Mouse (Mus musculus) 416B (cell line): ENCODE data around the gene Hist1h2bh.
"Not testable (repeated sequence)": the region's sequence is repeated elsewhere in the genome, so short reads cannot be mapped to it uniquely, and the experiment has no call there.

ENCODE experiments used
- DNase-seq: peaks from one replicate; pipeline ENCODE4 v3.0.0; 2011; ENCODE audit warnings: low read depth

Hist1h2bh gene

DNA sequence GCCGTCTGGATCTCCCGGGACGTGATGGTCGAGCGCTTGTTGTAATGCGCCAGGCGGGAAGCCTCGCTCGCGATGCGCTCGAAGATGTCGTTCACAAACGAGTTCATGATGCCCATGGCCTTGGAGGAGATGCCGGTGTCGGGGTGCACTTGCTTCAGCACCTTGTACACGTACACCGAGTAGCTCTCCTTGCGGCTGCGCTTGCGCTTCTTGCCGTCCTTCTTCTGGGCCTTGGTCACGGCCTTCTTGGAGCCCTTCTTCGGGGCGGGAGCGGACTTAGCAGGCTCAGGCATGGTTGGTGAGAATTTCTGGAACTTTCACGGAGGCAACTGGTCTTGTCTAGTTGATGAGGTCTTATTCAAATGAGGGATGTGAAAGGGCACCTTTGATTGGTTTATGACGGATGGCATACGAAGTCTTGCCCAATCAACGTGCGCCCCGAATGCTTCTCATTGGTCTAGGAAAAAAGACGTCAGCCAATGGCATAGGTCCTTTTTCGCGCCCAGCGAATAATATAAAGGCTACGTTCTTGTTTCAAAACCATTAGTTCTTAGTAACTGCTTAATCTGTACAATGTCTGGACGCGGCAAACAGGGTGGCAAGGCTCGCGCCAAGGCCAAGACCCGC, 30.8 kb upstream of the Hist1h2bh start, which contains the start of the genes Hist1h2bf and Hist1h2ad:
Gene Hist1h2bf, minus strand, starts transcription at position 299 of the 627 bp plus-strand sequence.
Gene Hist1h2ad, plus strand, starts transcription at position 484 of the 627 bp plus-strand sequence.
- DNase-seq, result peak; percentile 100

DNA sequence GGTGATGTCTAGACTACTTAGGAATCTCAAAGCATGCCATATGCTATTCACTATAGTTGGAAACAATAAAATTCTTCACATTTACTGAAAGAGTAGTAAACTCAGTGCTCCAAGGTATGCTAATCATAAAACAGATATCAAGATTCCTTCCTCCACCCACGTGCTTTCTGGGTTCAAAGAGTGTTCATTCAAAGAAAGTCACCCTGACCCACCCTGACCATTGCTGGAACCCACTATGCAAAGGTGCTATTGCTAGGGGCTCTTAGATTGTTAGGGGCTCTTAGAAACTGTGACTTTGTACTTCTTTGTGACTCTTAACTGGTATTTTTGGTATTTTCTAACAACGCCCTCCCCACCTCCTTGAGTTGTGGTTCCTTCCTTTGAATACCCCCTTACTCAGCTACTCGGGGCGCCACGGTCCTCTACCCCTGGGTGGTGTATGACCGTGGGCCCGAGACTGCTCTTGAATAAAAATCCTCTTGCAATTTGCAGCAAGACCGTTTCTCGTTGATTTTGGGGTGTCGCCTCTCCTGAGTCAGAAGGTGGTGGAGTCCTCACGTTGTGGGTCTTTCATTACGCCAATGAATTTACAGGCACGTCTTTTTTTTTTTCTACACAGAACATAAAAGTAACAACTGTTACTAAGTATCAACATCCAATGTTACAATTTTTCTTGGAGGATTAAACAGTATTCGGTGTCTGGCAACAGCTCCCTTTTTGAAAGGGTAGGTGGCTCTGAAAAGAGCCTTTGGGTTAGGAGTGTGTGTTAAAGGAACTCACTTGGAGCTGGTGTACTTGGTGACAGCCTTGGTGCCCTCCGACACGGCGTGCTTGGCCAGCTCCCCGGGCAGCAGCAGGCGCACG, 30.1 kb upstream of the Hist1h2bh start:
- DNase-seq, result peak; percentile 87

DNA sequence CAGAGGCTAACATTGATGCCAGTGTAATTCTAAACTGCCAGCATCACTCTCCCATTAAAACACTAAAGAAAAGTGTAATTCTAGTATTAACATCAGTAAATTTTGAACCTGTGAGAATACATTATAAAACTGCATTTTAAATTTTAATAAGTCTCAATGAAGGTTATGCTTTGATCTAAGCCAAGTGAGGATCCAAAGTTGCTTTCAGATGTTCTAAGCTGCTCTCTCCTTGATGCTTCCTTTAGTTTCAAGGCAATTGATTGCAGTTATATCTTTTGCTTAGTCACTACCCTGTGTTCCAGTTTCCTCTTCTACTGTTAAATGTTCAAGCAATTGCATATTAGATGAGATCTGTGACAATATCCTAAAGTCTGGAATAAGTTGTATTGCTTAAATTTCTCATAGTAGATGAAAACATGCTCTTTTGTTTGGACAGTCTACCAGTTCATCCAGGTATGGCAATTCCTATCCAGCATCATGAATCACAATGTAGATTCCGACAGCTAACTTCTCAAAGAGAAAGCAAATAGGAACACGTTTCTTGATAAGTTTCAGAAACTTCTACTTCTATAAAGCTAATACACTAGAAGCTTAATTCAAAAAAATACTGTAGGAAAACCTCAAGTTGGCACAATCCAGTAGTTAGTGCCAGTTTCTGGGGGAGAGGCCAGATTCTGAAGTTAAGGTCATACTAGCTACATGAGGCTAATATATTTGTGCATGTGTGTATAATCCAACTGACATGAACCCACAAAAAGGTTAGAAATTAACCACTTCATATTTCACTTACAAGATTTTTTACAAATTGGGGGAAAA, 29.2 kb upstream of the Hist1h2bh start:
- peak; percentile 92 for DNase-seq

DNA sequence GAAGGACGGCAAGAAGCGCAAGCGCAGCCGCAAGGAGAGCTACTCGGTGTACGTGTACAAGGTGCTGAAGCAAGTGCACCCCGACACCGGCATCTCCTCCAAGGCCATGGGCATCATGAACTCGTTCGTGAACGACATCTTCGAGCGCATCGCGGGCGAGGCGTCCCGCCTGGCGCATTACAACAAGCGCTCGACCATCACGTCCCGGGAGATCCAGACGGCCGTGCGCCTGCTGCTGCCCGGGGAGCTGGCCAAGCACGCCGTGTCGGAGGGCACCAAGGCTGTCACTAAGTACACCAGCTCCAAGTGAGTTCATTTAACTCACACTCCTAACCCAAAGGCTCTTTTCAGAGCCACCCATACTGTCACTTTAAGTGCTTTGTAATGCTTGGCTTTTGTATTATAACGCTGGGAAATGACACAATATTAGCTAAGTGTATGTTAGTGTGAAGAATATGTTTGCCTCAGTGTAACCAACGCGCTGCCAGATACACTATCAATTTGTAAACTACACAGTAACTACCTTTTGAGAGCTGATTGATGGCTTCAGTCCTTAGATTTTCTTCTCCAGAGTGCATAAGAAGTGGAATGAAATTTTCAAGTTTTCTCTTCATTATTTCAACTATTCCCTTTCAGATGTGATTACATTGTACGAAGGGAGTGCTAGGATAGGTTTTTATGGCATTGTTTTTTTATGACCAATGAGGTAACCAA, 28.5 kb upstream of the Hist1h2bh start:
- DNase-seq, result peak; percentile 94

DNA sequence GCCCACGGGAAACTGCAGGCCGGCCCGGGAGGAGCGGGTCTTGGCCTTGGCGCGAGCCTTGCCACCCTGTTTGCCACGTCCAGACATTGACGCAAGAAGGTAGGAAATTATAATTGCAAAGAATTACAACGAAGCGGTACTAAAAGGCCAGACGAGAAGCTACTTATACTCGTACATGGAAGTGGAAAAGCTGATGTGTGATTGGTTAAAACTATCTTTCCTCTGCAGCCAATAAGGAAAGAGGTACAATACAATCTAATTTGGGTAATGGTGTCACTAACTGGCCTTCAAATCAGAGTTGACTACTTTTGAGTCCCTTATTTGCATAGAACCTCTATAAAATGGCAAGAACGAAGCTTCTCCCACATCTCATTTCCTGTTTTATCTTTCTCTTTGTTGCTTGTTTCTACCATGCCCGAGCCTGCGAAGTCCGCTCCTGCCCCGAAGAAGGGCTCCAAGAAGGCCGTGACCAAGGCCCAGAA, 27.9 kb upstream of the Hist1h2bh start, which contains the start of the genes Hist1h2ae and Hist1h2bg:
Gene Hist1h2ae, minus strand, starts transcription at position 199 of the 482 bp plus-strand sequence.
Gene Hist1h2bg, plus strand, starts transcription at position 375 of the 482 bp plus-strand sequence.
- peak; percentile 100 for DNase-seq

DNA sequence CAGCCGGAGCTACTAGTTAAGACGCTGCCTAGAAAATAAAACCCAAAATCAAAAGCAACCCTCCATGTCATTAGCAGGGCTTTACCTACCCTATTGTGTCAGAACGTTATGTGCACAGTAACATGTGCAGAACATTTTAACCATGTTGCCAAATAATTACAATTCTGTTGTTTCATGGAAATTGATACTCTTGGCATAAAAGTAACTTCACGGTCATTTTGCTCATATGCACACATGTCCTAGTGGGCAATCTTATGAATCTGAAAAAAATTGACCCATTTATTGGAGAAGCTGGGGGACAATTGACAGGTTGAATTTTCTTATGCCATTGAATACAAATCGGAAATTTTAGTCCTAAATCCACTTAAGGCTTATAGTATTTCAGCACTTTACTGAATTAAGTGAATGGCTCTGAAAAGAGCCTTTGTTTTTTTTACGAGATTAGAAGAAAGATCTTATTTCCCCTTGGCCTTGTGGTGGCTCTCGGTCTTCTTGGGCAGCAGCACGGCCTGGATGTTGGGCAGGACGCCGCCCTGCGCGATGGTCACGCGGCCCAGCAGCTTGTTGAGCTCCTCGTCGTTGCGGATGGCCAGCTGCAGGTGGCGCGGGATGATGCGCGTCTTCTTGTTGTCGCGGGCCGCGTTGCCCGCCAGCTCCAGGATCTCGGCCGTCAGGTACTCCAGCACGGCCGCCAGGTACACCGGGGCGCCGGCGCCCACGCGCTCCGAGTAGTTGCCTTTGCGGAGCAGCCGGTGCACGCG, 27.2 kb upstream of the Hist1h2bh start:
- peak; percentile 91 for DNase-seq

DNA sequence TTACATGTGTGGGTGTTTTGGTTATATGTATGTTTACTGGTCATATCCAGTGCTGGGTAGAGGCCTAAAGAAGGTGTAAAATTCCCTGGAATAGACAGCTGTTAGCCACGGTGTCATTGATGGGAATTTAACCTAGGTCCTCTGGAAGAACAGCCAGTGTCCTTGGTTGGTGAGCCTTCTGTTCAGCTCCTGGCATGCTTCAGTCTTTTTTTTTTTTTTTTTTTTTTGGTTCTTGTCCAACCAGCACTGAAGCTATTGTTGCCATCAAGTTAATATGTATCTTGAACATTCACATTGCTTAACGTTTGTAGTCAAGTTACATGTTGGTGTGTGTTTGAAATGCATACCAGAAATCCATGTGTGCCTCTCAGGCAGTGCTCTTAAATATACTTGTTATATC, 21.3 kb upstream of the Hist1h2bh start:
- no peak for DNase-seq

DNA sequence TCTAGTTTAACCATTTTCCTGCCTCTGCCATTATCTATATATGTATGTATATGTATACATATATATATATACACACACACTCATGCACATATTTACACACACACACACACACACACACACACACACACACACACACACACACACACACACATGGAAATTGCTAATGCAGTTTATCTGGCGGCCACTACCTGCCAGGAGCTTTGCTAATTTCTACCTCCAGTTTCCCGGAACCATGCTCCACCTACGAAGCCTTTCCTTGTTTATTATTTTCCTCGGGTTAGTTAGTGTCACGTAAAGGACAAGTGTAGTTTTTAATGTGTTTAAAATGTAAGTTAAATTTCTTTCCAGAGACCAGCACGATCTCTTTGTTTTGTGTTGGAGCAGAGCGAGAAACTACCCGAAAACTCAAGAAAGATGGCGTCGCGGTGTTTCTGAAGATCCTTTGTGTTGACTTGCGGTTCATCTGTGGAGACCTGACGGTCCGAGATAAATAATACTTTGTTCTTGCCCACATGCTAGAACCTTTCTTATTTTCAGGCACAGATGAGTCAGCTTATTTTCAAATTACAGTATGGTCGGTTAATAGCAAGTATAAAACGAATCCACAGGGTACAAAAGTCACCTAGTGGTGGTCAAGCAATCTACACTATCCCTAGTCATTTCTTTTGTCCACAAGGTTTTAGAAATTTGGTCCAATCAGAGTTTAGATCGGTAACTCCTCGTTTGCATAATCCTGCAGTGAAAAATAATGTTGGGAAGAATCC, 19.7 kb upstream of the Hist1h2bh start:
- DNase-seq, result peak; percentile 98

DNA sequence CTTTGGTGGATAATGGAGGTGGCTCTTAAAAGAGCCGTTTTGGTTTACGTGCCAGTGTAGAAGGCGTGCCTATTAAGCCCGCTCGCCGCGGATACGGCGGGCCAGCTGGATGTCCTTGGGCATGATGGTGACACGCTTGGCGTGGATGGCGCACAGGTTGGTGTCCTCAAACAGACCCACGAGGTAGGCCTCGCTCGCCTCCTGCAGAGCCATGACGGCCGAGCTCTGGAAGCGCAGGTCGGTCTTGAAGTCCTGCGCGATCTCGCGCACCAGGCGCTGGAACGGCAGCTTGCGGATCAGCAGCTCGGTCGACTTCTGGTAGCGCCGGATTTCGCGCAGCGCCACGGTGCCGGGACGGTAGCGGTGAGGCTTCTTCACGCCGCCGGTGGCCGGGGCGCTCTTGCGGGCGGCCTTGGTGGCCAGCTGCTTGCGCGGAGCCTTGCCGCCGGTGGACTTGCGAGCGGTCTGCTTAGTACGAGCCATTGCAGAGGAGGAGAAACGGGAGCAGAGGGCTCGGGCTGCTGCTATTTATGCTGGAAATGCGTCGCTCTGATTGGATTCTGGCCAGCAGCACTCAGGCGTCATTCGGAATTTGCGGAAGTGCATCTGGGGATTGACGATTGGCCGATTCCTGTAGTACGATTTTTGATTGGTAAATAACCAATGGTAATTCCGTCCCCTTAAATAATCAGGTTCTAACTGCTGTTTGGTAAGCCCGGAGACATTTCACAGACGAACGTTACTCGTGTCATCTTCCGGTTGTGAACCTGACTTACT, 18.9 kb upstream of the Hist1h2bh start, which contains the start of gene Hist1h3e:
Gene Hist1h3e, minus strand, starts transcription at position 487 of the 777 bp plus-strand sequence.
- peak; percentile 100 for DNase-seq

DNA sequence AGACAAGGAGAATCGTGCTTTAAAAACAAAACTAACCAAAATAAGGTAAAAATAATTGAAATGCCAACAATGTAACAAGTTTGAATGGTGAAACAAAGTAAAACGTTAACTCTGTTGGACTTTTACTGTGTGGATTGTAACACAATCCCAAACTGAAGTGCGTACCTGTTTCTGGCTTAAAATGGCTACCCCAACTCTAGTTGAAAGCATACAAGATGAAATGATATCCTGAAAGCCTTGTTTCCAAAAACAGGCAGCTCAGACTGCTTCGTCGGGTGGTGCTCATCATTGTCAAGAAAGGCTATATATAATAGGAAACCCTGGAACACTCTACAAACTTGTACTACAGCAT, 18.3 kb upstream of the Hist1h2bh start:
- DNase-seq, result not testable (repeated sequence)

DNA sequence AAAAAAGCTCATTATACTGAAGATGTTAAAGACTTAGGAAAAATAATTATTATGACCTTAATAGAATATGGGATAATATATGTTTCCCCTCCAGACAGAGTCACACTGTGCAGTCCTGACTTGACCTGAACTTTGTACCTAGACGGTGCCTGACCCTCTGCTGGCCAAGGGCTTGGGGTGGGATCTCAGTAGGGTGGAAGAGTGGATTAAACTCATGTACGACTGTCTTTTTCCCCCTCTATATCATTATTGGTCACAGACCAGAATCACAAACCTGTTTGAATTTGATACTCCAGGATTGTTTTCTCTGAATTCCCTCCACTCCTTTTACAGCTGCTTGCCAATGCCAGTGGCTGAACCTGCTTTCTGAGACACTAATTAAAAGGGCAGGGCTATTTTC, 17.5 kb upstream of the Hist1h2bh start:
- peak; percentile 69 for DNase-seq

DNA sequence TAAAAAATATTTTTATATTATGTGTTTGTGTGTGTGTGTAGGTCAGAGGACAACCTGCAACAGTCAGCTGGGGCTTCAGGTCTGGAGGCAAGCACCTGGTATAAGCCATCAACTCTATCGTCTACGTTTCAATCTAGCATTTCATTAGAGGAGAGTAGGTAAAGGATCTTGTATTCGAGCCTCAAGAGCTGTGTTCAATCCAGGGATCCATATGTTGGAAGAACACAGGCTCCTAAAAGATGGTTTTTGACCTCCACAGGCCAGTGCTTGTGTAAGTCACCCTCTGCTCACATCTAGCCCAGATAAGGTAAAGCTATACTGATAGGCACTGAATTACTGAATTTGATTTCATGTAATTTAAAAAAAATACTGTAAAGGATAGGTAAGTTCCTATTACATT, 13.7 kb upstream of the Hist1h2bh start:
- peak; percentile 63 for DNase-seq

DNA sequence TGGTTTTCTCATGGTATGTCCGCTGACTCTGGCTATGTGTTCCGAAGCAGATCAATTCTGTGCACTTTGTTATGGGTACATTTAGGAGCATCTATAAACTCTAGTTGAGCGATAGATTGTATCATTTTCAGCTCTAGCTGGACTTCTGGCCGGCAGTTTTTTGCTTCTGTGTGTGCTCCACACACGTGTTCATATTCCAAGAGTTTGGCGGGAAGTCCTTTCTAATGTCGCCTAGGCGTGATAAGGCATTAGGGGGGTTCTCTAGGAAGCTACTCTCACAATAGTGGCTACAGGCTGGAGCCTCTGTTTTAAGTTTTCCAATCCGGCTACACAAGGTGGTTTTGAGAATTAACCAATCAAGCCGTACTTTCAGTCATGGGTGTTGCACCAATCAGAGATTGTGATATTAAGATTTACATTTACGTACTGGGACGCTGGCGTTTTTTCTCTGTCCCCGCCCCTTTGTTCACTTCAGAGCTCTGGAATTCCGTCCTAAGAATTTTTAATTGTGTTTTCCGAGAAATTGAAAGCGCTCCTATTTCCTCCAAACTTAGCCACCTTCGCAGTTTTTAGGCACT, 12.7 kb upstream of the Hist1h2bh start:
- peak; percentile 100 for DNase-seq

DNA sequence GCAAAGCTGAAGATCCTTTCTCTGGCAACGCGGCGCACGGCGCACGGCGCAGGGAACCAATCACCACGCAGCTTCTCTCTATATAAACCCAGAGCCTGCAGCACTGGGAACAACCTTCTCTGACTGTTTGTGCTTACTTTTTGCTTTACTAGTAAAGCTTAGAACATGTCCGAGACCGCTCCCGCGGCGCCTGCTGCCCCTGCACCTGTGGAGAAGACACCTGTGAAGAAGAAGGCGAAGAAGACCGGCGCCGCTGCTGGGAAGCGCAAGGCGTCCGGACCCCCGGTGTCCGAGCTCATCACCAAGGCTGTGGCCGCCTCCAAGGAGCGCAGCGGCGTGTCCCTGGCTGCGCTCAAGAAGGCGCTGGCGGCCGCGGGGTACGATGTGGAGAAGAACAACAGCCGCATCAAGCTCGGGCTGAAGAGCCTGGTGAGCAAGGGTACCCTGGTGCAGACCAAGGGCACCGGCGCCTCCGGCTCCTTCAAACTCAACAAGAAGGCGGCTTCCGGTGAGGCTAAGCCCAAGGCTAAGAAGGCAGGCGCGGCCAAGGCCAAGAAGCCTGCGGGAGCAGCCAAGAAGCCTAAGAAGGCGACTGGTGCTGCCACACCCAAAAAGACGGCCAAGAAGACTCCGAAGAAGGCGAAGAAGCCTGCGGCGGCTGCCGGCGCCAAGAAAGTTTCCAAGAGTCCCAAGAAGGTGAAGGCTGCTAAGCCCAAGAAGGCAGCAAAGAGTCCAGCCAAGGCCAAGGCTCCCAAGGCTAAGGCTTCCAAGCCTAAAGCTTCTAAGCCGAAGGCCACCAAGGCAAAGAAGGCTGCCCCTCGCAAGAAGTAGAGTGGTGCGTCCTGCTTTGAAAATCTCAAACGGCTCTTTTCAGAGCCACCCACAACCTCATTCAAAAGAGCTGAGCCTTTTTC, 12.0 kb upstream of the Hist1h2bh start:
- peak; percentile 99 for DNase-seq

DNA sequence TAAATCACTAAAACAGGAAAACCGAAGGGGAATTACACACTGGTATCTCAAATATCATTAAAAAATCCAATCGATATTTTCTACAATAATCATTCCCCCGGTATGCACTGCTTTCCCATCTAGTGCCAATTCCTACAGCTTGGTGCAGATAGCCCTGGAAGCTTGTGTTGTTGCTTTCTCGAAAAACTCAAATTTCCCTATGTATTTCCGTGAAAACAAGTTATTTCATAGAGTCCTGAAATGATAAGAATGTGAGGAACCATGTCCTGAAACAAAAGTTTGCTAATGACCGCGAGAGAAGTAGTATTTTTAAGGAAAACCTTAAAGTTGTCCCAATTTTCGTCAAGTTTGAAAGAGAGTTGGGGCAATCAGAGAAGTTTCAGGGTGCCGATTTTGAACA, 11.2 kb upstream of the Hist1h2bh start:
- DNase-seq, result peak; percentile 86

DNA sequence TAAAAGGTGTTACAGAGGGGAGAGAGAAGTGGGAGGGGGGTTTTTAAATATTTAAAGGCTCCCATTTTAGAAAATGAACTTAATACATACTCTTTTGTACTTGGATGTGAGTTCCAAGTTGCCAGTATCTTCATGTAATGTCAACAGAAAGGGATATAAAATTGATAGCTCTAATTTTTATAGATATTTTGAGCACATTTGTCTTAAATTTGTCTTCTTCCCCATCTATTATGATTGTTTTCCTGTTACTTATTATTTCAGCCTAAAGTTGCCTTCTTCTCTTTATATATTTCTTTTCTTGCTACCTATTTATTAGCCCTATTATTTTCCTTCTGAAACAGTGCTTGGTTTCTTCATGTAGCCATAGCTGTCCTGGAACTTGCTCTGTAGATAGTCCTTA, 9.8 kb upstream of the Hist1h2bh start, which contains the start of gene Hist1h1d:
Gene Hist1h1d, plus strand, starts transcription at position 301 of the 400 bp plus-strand sequence.
- DNase-seq, result no peak
